Mouse (Mus musculus) neural tube, embryonic 14.5 days (tissue): ENCODE measurements at regions not wholly inside any gene's neighbourhood (a gene's known extent, or its start where the extent isn't known, plus 50 kb on each side); places are given as distances from the start of the nearest gene placed in this dataset.
A peak's percentile ranks its signal among the peaks of the same experiment; 100 is the strongest.

ENCODE experiments used
- ATAC-seq: fragments of 200-750 bp; cut with Nextera tagmentation; 2 replicates; pipeline ENCODE4 v1.8.0; 2017; ENCODE audit warnings: low read depth, mild to moderate bottlenecking, moderate TSS enrichment, moderate library complexity
- H3K27ac ChIP-seq: fragments of 300-500 bp; sonication (generic); 2 replicates; pipeline ENCODE4 v1.5.1; 2014; ENCODE audit warnings: low read depth, mild to moderate bottlenecking, control low read depth, low read length, moderate library complexity, mixed read lengths
- H3K27me3 ChIP-seq: fragments of 300-500 bp; sonication (generic); 2 replicates; pipeline ENCODE4 v1.6.1; 2014; ENCODE audit warnings: low read length; ENCODE audit not compliant: control insufficient read depth, insufficient read depth
- H3K36me3 ChIP-seq: fragments of 300-500 bp; sonication (generic); 2 replicates; pipeline ENCODE4 v1.6.1; 2014; ENCODE audit warnings: low read length, mixed read lengths; ENCODE audit not compliant: control insufficient read depth, insufficient read depth
- H3K4me1 ChIP-seq: fragments of 300-500 bp; sonication (generic); 2 replicates; pipeline ENCODE4 v1.6.1; 2014; ENCODE audit warnings: low read length; ENCODE audit not compliant: control insufficient read depth, insufficient read depth
- H3K4me2 ChIP-seq: fragments of 300-500 bp; sonication (generic); 2 replicates; pipeline ENCODE4 v1.6.1; 2014; ENCODE audit warnings: mild to moderate bottlenecking, low read depth, low read length, control low read depth
- H3K4me3 ChIP-seq: fragments of 300-500 bp; sonication (generic); 2 replicates; pipeline ENCODE4 v1.5.1; 2014; ENCODE audit warnings: low read depth, low read length, control low read depth, mixed read lengths
- H3K9ac ChIP-seq: fragments of 300-500 bp; sonication (generic); replicated peaks from 2 replicates; pipeline ENCODE4 v1.6.1; 2014; ENCODE audit warnings: low read depth, mild to moderate bottlenecking, control low read depth, low read length, mixed read lengths
- H3K9me3 ChIP-seq: fragments of 300-500 bp; sonication (generic); 2 replicates; pipeline ENCODE4 v1.6.1; 2016; ENCODE audit warnings: low read length; ENCODE audit not compliant: control insufficient read depth
- WGBS: fragments of 180-500 bp; shearing (Covaris S2); extraction: QIAGEN DNeasy Blood & Tissue Kit; methylation state at CpG from one replicate; pipeline ENCODE4 v1.1.7; 2014; 5-methylcytosine and 5-hydroxymethylcytosine counted together

GRCm38 (mm10) chr1:157048996-157049395 lies 59.5 kb downstream of the Tex35 start:
- WGBS: 83% methylated on average over 3 of the region's 3 CpGs
- Histone ChIP-seq H3K4me3 (no peak overlapping the region), H3K36me3 (no peaks in the 10 kb centered on the region), H3K4me2 (no peak overlapping the region), H3K4me1 (no peaks in the 10 kb centered on the region; the same call in 1 of the 2 replicates), H3K9ac (no peak overlapping the region), H3K27ac (no peak overlapping the region), H3K27me3 (no peaks in the 10 kb centered on the region), H3K9me3 (no peaks in the 10 kb centered on the region)
- no peak for ATAC-seq

- Histone ChIP-seq H3K27me3 (no peaks in the 10 kb centered on the region), H3K4me2 (no peak overlapping the region)
Observed at GRCm38 (mm10) chr1:157048201-157048923, 60.1 kb downstream of the Tex35 start.

GRCm38 (mm10) chr1:157047751-157048200 lies 60.7 kb downstream of the Tex35 start:
- Histone ChIP-seq H3K4me1 (no peaks in the 10 kb centered on the region; the same call in 1 of the 2 replicates), H3K36me3 (no peaks in the 10 kb centered on the region), H3K4me3 (no peak overlapping the region), H3K9me3 (no peaks in the 10 kb centered on the region), H3K27ac (0 out of 2 replicates have a peak overlapping the region, but pooled peaks have one; percentile 6), H3K9ac (no peak overlapping the region), H3K4me2 (no peak overlapping the region), H3K27me3 (no peaks in the 10 kb centered on the region)
- 36% methylated on average over 4 of the region's 4 CpGs for WGBS
- peak; percentile 56; the same call in 1 of the 2 replicates for ATAC-seq

More at GRCm38 (mm10) chr1:157048201-157048923, 60.1 kb downstream of the Tex35 start:
- H3K27ac ChIP-seq: no peak overlapping the region
- 14% methylated on average over 11 of the region's 11 CpGs for WGBS
- ATAC-seq: peak; percentile 68
- H3K36me3 ChIP-seq: no peaks in the 10 kb centered on the region
- no peaks in the 10 kb centered on the region; the same call in 1 of the 2 replicates for H3K4me1 ChIP-seq
- no peak overlapping the region for H3K4me3 ChIP-seq
- H3K9ac ChIP-seq: no peak overlapping the region
- H3K9me3 ChIP-seq: no peaks in the 10 kb centered on the region

- Histone ChIP-seq H3K27me3 (no peaks in the 10 kb centered on the region), H3K27ac (no peak overlapping the region), H3K9me3 (no peaks in the 10 kb centered on the region), H3K4me3 (no peak overlapping the region), H3K4me1 (no peaks in the 10 kb centered on the region; the same call in 1 of the 2 replicates), H3K9ac (no peak overlapping the region), H3K36me3 (no peaks in the 10 kb centered on the region), H3K4me2 (no peak overlapping the region)
- 87% methylated on average over 4 of the region's 4 CpGs for WGBS
- ATAC-seq: no peak
Observed at GRCm38 (mm10) chr1:157046760-157047182, 61.7 kb downstream of the Tex35 start.

GRCm38 (mm10) chr1:157039836-157040196 lies 68.7 kb downstream of the Tex35 start:
- Histone ChIP-seq H3K27ac (peak overlapping the region; percentile 45), H3K4me1 (peaks cover 6% of the 10 kb centered on the region), H3K9me3 (no peaks in the 10 kb centered on the region), H3K4me3 (no peak overlapping the region), H3K27me3 (no peaks in the 10 kb centered on the region), H3K36me3 (no peaks in the 10 kb centered on the region), H3K9ac (no peak overlapping the region), H3K4me2 (no peak overlapping the region)
- WGBS: 20% methylated on average over 4 of the region's 4 CpGs
- ATAC-seq: peak; percentile 25; the same call in 1 of the 2 replicates

GRCm38 (mm10) chr1:157039016-157039835 lies 69.3 kb downstream of the Tex35 start:
- Histone ChIP-seq H3K4me3 (no peak overlapping the region), H3K27me3 (no peaks in the 10 kb centered on the region), H3K9ac (no peak overlapping the region), H3K36me3 (no peaks in the 10 kb centered on the region), H3K4me1 (peaks cover 6% of the 10 kb centered on the region), H3K4me2 (peak overlapping the region; percentile 2; the same call in 1 of the 2 replicates), H3K27ac (peak overlapping the region; percentile 45), H3K9me3 (no peaks in the 10 kb centered on the region)
- whole genome bisulfite sequencing: 11% methylated on average over 14 of the region's 14 CpGs
- ATAC-seq: peak; percentile 82

GRCm38 (mm10) chr1:157038111-157039008 lies 70.1 kb downstream of the Tex35 start:
- Histone ChIP-seq H3K4me1 (peaks cover 6% of the 10 kb centered on the region), H3K4me3 (no peak overlapping the region), H3K36me3 (no peaks in the 10 kb centered on the region), H3K27me3 (no peaks in the 10 kb centered on the region), H3K4me2 (no peak overlapping the region), H3K27ac (peak overlapping the region; percentile 45; the same call in 1 of the 2 replicates), H3K9ac (no peak overlapping the region), H3K9me3 (no peaks in the 10 kb centered on the region)
- 49% methylated on average over 14 of the region's 14 CpGs for WGBS
- no peak for ATAC-seq

- no peak for ATAC-seq
- Histone ChIP-seq H3K9me3 (no peaks in the 10 kb centered on the region), H3K27ac (no peak overlapping the region), H3K27me3 (no peaks in the 10 kb centered on the region), H3K36me3 (no peaks in the 10 kb centered on the region), H3K4me2 (no peak overlapping the region), H3K9ac (no peak overlapping the region), H3K4me1 (peaks cover 6% of the 10 kb centered on the region), H3K4me3 (no peak overlapping the region)
- WGBS: 83% methylated on average over 10 of the region's 10 CpGs
Observed at GRCm38 (mm10) chr1:157037246-157037991, 71.1 kb downstream of the Tex35 start.
